Mouse (Mus musculus): Measurements from ENCODE around the gene Gnb4. TPM values are rescaled to one million over a fixed set of nuclear protein-coding genes. Genes with fewer than 3 reads are reported as not detected.

Gene Gnb4
- total RNA-seq (2023): 14.7 TPM

DNA sequence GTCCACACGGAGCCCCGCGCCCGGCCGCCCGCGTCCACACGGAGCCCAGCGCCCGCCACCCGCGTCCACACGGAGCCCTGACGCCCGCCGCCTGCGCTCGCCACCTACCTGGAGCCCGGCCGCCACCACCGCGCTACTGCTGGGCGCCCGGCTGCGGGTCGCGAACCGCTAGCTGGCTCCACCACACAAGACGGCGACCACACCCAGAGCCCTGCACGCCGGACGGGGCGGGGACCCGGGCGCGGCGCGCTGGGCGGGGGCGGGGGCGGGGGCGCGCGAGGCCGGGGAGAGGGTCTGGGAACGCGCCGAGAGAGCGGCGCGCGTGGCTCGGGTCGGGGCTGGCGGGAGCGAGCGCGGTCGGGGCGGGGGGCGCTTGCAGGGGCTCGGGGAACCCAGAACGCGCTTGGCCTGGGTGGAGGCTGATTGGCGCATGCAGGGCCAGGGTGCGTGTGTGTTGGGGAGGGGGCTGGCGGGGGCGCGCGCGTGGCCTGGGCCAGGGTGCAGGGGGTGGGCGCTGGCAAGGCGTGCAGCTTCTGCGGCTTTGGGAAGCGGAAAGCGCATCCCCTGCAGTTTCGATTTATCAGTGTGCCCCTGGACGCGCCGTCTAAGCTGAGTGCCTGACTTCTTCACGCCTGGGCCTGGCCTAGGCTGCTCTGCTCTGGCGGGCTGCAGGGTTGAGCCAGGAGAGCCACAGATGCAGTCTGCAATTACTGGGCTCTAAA, at the start of gene Gnb4:
TSS of gene Gnb4 (minus strand) at position 255 of the 722 bp plus-strand sequence.

Other genes starting within 250 kb of the Gnb4 start
- 43.5 TPM for gene Pik3ca, start 218.9 kb downstream of the Gnb4 start, total RNA-seq (2023)
- gene Kcnmb3, start 124.4 kb downstream of the Gnb4 start, total RNA-seq (2023): not detected
- 47.4 TPM for gene Zfp639, start 106.3 kb downstream of the Gnb4 start, total RNA-seq (2023)
- gene Mfn1, start 87.1 kb downstream of the Gnb4 start, total RNA-seq (2023): 36.6 TPM
- gene Actl6a, start 89.7 kb upstream of the Gnb4 start, total RNA-seq (2023): 54.9 TPM
- gene Ndufb5, start 120.4 kb upstream of the Gnb4 start, total RNA-seq (2023): 73.6 TPM
- 8.9 TPM for gene Mrpl47, start 121.0 kb upstream of the Gnb4 start, total RNA-seq (2023)
- not detected for gene Usp13, start 201.0 kb upstream of the Gnb4 start, total RNA-seq (2023)